Mouse (Mus musculus) gastrocnemius, adult 8-10 months (tissue): ENCODE measurements around the gene Cemip. TPM values are rescaled to one million over a fixed set of nuclear protein-coding genes. Genes with fewer than 3 reads are reported as not detected.
"Not testable (repeated sequence)": the region's sequence is repeated elsewhere in the genome, so short reads cannot be mapped to it uniquely, and the experiment has no call there.

Experiments
- DNase-seq, 2 experiments: peaks; one replicate each; pipeline ENCODE4 v3.0.0; 2022; ENCODE audit warnings: low spot score in 2 of 2
- total RNA-seq, 4 experiments: library from RNA; stranded (reverse); gene quantifications; 2 replicates each; pipeline ENCODE4 v1.2.4; 2022

Cemip gene
- total RNA-seq, 4 experiments from 2014 or later, result 0.15 TPM; not detected in 3

GRCm38 (mm10) chr7:83896077-83896740, 190.1 kb downstream of the Cemip start:
- DNase-seq, result no peak

GRCm38 (mm10) chr7:83894348-83894747, 192.0 kb downstream of the Cemip start:
- no peak for DNase-seq

DNA sequence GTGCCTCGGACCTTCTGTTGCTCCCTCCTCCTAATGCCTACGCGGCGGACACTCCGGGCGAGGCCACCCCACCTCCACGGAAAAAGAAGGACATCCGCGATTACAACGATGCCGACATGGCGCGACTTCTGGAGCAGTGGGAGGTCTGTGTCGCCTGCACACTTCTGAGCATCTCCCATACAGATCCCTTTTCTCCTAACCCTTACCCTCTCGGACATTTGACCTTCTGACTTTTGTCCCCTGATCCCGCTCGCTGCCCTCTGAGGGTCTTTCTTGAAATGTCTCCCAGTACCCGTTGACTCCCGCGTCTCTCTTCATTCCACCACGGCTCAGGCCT, 194.0 kb downstream of the Cemip start:
- no peak for DNase-seq

DNA sequence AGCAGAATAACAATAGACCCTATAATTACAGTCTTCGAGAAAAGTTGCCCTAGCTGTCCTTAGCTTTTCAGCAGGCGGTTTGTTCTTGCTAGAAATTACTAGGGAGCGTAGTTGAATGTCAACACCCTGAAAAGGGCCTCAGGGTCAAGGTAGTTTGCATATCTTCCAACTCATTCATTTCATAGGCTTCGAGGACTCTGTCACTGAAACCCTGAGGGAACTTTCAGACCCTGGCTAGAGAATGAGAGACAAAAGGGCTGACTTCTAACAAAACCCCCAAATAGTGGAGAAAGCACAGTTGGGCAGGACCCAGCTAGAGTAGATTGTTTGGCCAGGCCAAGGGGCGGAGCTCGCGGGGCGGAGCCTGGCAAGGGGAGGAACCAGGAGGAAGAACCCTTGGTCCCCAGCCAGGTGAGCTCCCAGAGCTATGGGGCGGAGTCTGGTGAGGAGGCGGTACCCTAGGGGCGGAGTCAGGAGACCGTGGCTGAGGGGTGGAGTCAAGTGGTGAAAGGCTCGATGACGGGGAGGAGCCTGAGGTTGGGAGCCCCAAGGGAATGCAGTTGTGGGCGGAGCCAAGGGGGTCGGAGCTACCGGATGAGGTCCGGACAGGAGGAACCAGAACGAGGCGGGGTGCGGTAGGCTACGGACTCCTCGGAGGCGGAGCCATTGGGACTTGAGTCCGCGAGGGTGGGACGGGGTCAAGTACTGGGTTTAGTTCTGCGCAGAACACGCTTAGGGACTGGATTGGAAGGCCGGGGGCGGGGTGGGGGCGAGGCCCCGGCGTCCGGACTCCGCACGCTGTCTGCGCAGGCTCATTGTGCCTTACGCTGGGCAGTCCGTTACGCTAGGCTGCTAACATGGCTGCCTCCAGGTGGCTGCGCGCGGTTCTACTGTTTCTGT, 194.6 kb downstream of the Cemip start:
- DNase-seq, result peak; percentile 100

- not testable (repeated sequence) for DNase-seq
Measured at GRCm38 (mm10) chr7:83889946-83890345, 196.4 kb downstream of the Cemip start.

DNA sequence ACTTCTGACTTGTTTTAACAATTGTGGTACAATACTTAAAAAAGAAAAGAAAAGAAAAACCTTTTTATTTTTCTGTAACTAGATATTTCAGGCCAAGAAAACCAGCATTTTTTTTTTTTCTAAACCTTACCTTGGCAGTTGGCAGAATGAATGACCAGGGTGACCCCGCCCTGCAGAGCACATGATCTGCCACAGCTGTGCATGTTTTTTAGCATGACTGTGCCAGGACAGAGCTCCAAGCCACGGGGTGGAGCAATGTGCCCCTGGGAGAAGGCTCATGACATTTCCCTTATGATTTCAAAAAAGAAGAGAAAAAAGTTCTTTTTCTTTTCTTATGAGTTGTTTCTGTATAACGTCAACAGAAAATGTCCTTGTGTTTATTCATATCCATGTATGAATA, 196.9 kb downstream of the Cemip start:
- peak; percentile 58 to 62 for DNase-seq

DNA sequence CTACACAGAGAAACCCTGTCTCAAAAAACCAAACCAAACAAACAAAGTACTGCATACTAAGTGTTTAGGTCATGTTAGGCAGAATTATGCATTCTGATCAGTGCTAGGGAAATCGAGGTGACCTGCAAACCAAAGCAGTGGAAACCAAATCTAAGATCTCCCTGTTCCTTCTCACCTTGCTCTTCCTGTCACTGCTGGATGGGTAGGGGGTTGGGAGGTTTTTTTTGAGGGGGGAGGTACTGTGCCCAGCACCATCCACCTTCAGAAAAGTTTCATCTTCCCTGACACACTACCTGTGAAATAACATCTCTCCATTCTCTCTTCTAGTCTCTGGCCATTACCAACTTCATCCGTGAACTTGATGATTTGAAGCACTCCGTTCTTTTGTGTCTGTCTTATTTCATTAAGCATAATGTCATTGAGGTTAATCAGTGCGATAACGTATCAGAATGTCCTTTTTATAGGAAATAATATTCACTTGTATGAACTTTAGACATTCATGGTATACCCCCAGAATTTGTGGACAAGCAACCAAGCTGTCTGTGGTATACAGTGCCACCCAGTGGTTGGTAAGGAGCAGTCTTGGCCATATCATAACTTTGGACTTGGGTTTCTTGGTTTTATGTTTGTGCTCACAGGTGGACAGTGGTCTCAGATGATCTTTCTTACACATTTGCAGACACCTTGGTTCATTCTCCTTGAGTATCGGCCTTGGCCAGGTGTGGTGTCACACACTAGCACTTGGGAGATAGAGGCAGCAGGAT, 199.8 kb downstream of the Cemip start:
- DNase-seq, result no peak

- no peak for DNase-seq
Measured at GRCm38 (mm10) chr7:83885835-83886234, 200.5 kb downstream of the Cemip start.

- DNase-seq, result peak in 1 of 2 experiments; percentile 4
Measured at GRCm38 (mm10) chr7:83884921-83885532, 201.3 kb downstream of the Cemip start.

DNA sequence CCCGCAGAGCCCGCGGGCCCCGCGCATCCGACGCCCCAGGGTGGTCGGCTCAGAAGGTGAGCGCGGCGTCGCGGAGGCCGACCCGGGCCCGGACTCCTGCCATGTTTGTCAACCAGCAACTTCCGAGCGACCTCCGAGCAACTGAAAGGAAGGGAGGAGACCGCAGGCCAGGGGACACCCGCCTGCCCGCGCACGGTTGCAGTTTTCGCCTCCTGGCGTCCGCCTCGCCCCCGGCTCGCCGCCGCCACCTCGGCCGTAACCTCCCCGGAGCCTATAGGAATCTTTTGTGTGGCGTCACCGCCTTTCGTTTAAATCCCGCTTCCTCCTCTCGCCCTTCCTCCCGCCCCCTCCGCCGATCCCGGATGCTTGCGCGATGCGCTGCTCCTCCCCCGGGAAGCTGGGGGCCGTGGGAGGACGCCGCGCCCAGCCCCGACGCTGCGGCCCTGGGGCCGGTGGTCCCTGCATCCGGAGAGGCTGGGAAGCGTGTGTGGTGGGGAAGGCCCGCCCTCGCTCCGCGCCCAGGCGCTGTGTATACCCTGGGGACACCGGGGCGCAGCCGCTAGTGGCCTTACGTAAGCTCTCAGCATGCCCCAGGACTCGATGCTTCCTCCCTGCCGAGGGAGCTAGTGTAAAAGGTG, 202.2 kb downstream of the Cemip start, which contains the start of the genes Tlnrd1 and Mesd:
Gene Tlnrd1, minus strand, starts transcription at position 285 of the 638 bp plus-strand sequence.
Gene Mesd, plus strand, starts transcription at position 446 of the 638 bp plus-strand sequence.
- DNase-seq, result peak; percentile 64 to 72

- peak; percentile 42 to 63 for DNase-seq
Measured at GRCm38 (mm10) chr7:83883276-83884020, 202.9 kb downstream of the Cemip start.

Other genes starting within 250 kb of the Cemip start
- gene Tlnrd1, start 202.2 kb downstream of the Cemip start, total RNA-seq, result 1 to 10 TPM; 1.3 to 1.7 (median 1.6) TPM
- 10 to 100 TPM; 19.6 to 25.1 (median 21.2) TPM for gene Mesd, start 202.0 kb downstream of the Cemip start, total RNA-seq
- gene Abhd17c, start 65.4 kb upstream of the Cemip start, total RNA-seq, result 10 to 100 TPM in 1 of 4 experiments, 1 to 10 TPM in 3; 8.5 to 10.2 (median 8.9) TPM